11 mouse cellular contexts compared by ENCODE assay signal in genomic region chr11:119176389-119177179, GRCm38 (mm10). TPM values are rescaled to one million over a fixed set of nuclear protein-coding genes. Genes with fewer than 3 reads are reported as not detected.
DNase-seq lines count a peak whose midpoint lies in the region; ATAC-seq lines count a peak whose summit lies in the region.
"Had no signal": no experiment of that assay in that cellular context is flagged by ENCODE, and none has a peak within 500 bp of the region (broad histone marks: within the 10 kb centered on the region; RNA-seq: fewer than 3 reads in every experiment).

No protein-coding gene starts in this region.

- 0 out of 2 replicates have a peak, but pooled peaks cover 3% of the 10 kb centered on the region for H3K36me3 ChIP-seq in lung, embryonic 16.5 days (ENCODE audit: control insufficient read depth, insufficient read depth, low read length)
- peaks cover 54% of the 10 kb centered on the region for H3K36me3 ChIP-seq in midbrain, embryonic 10.5 days

- H3K9ac ChIP-seq in lung, embryonic 16.5 days (ENCODE audit: low read length): no peak overlapping the region
- H3K9ac ChIP-seq: heart, embryonic 13.5 days had no signal

- no peaks in the 10 kb centered on the region for H3K4me1 ChIP-seq in lung, embryonic 16.5 days (replicated peaks; ENCODE audit: control insufficient read depth, insufficient read depth, low read length)
- peaks cover 37% of the 10 kb centered on the region for H3K4me1 ChIP-seq in midbrain, embryonic 10.5 days
- H3K4me1 ChIP-seq: heart, embryonic 13.5 days; megakaryocyte, embryonic 14.5 days had no signal

- 81% methylated on average over 27 of the region's 27 CpGs for whole genome bisulfite sequencing in lung, embryonic 16.5 days
- 83% methylated on average over 27 of the region's 27 CpGs for WGBS in midbrain, embryonic 10.5 days

- ATAC-seq in lung, embryonic 16.5 days (ENCODE audit: low read depth): peak; percentile 8; the same call in 1 of the 2 replicates

- no peak overlapping the region for H3K27ac ChIP-seq in lung, embryonic 16.5 days (ENCODE audit: low read length)
- H3K27ac ChIP-seq in midbrain, embryonic 10.5 days (replicated peaks): peak overlapping the region; percentile 52
- H3K27ac ChIP-seq: heart, embryonic 13.5 days had no signal

- no peak overlapping the region for H3K4me3 ChIP-seq in lung, embryonic 16.5 days (ENCODE audit: low read length)
- no peak overlapping the region for H3K4me3 ChIP-seq in midbrain, embryonic 10.5 days
- H3K4me3 ChIP-seq: heart, embryonic 13.5 days; megakaryocyte, embryonic 14.5 days had no signal

- no peaks in the 10 kb centered on the region for H3K9me3 ChIP-seq in lung, embryonic 16.5 days (ENCODE audit: control insufficient read depth, low read length)
- H3K9me3 ChIP-seq in midbrain, embryonic 10.5 days (replicated peaks): no peaks in the 10 kb centered on the region
- H3K9me3 ChIP-seq: heart, embryonic 13.5 days had no signal

- H3K4me2 ChIP-seq in lung, embryonic 16.5 days (ENCODE audit: low read depth, low read length): no peak overlapping the region
- H3K4me2 ChIP-seq: heart, embryonic 13.5 days had no signal

- no peaks in the 10 kb centered on the region for H3K27me3 ChIP-seq in lung, embryonic 16.5 days (ENCODE audit: control insufficient read depth, insufficient read depth, low read depth, low read length)
- H3K27me3 ChIP-seq in midbrain, embryonic 10.5 days (ENCODE audit: low read depth, poor library complexity, severe bottlenecking): no peaks in the 10 kb centered on the region
- H3K27me3 ChIP-seq: heart, embryonic 13.5 days had no signal

- DNase-seq in lung, postnatal 36 days: no peak
- peak; percentile 77 for DNase-seq in kidney, adult 18-20 months
- DNase-seq in midbrain, embryonic 10.5 days (ENCODE audit: low spot score): no peak
- DNase-seq in cerebellum, adult 11-12 months: no peak
- no peak for DNase-seq in left cerebral cortex, adult 18-20 months (ENCODE audit: low spot score in 2 of 2)
- no peak for DNase-seq in frontal cortex, postnatal 14 days (ENCODE audit: low spot score in 2 of 2)
- no peak for DNase-seq in cerebellum, postnatal 36 days
- DNase-seq: B cell, adult 2 months had no signal

RNA-seq across cellular contexts. Expression of gene Tbc1d16, which starts 51.7 kb away (rescaled TPM):
- polyA plus RNA-seq in lung, embryonic 16.5 days (2015; fragmentation: Nextera tagmentation; extraction: Ambion mirVana): 19.4 and 20.0 TPM in 2 replicates
- polyA plus RNA-seq in midbrain, embryonic 10.5 days (2016; fragmentation: Nextera tagmentation; extraction: Ambion mirVana): 27.0 and 29.6 TPM in 2 replicates
- 10 to 100 TPM; 24.8 to 27.5 TPM for total RNA-seq in left cerebral cortex, adult 18-20 months (2021)

RNA-seq across cellular contexts. Expression of gene Ccdc40, which starts 51.8 kb away (rescaled TPM):
- 6.3 and 9.2 TPM in 2 replicates for polyA plus RNA-seq in lung, embryonic 16.5 days (2015; fragmentation: Nextera tagmentation; extraction: Ambion mirVana)
- 20.6 and 21.8 TPM in 2 replicates for polyA plus RNA-seq in midbrain, embryonic 10.5 days (2016; fragmentation: Nextera tagmentation; extraction: Ambion mirVana)
- under 1 TPM; 0.70 to 0.91 TPM for total RNA-seq in left cerebral cortex, adult 18-20 months (2021)
